Mouse (Mus musculus): ENCODE measurements around the gene Psmg4. TPM values are rescaled to one million over a fixed set of nuclear protein-coding genes. Genes with fewer than 3 reads are reported as not detected.

The Psmg4 gene
- polyA plus RNA-seq, 1 experiment from 2014 or later = 101 TPM

- Histone ChIP-seq H3K36me3 (replicated peaks; ENCODE audit: control insufficient read depth, insufficient read depth, low read depth, low read length) (no peaks in the 10 kb centered on the region), H3K9ac (replicated peaks; ENCODE audit: low read length) (peak overlapping the region; percentile 55), H3K4me3 (ENCODE audit: low read depth, low read length) (peak overlapping the region; percentile 18), H3K4me1 (ENCODE audit: control insufficient read depth, insufficient read depth, low read length) (no peaks in the 10 kb centered on the region), H3K27ac (replicated peaks; ENCODE audit: low read depth, low read length) (peak overlapping the region; percentile 75), H3K27me3 (ENCODE audit: control insufficient read depth, insufficient read depth, low read length) (no peaks in the 10 kb centered on the region), H3K9me3 (replicated peaks; ENCODE audit: control insufficient read depth, low read length) (no peaks in the 10 kb centered on the region), H3K4me2 (ENCODE audit: low read depth, low read length) (peak overlapping the region; percentile 32)
- ATAC-seq (replicated peaks; ENCODE audit: insufficient number of reproducible peaks, low FRiP score, low TSS enrichment, low read depth) = no peak
- DNase-seq (ENCODE audit: low spot score) = peak; percentile 68
- WGBS = 8% methylated on average over 15 of the region's 15 CpGs
Measured at GRCm38 (mm10) chr13:34133326-34134071, 29.3 kb upstream of the Psmg4 start.

- DNase-seq (ENCODE audit: low spot score) (no peak), ATAC-seq (replicated peaks; ENCODE audit: insufficient number of reproducible peaks, low FRiP score, low TSS enrichment, low read depth) (no peak)
- no peaks in the 10 kb centered on the region for H3K27me3 ChIP-seq (ENCODE audit: control insufficient read depth, insufficient read depth, low read length)
- no peaks in the 10 kb centered on the region for H3K9me3 ChIP-seq (replicated peaks; ENCODE audit: control insufficient read depth, low read length)
- H3K4me3 ChIP-seq (ENCODE audit: low read depth, low read length) = no peak overlapping the region
- WGBS = 59% methylated on average over 7 of the region's 7 CpGs
- H3K4me1 ChIP-seq (ENCODE audit: control insufficient read depth, insufficient read depth, low read length) = no peaks in the 10 kb centered on the region
- peak overlapping the region; percentile 75 for H3K27ac ChIP-seq (replicated peaks; ENCODE audit: low read depth, low read length)
- no peak overlapping the region; the same call in 1 of the 2 replicates for H3K4me2 ChIP-seq (ENCODE audit: low read depth, low read length)
- no peaks in the 10 kb centered on the region for H3K36me3 ChIP-seq (replicated peaks; ENCODE audit: control insufficient read depth, insufficient read depth, low read depth, low read length)
- no peak overlapping the region for H3K9ac ChIP-seq (replicated peaks; ENCODE audit: low read length)
Measured at GRCm38 (mm10) chr13:34134276-34134675, 28.5 kb upstream of the Psmg4 start.

- Histone ChIP-seq H3K36me3 (replicated peaks; ENCODE audit: control insufficient read depth, insufficient read depth, low read depth, low read length) (no peaks in the 10 kb centered on the region), H3K4me3 (ENCODE audit: low read depth, low read length) (no peak overlapping the region), H3K4me2 (ENCODE audit: low read depth, low read length) (no peak overlapping the region), H3K4me1 (ENCODE audit: control insufficient read depth, insufficient read depth, low read length) (no peaks in the 10 kb centered on the region), H3K27ac (replicated peaks; ENCODE audit: low read depth, low read length) (no peak overlapping the region), H3K9me3 (replicated peaks; ENCODE audit: control insufficient read depth, low read length) (no peaks in the 10 kb centered on the region), H3K9ac (replicated peaks; ENCODE audit: low read length) (no peak overlapping the region), H3K27me3 (ENCODE audit: control insufficient read depth, insufficient read depth, low read length) (no peaks in the 10 kb centered on the region)
- DNase-seq (ENCODE audit: low spot score) = no peak
- no peak for ATAC-seq (replicated peaks; ENCODE audit: insufficient number of reproducible peaks, low FRiP score, low TSS enrichment, low read depth)
- 63% methylated on average over 7 of the region's 7 CpGs for WGBS
Measured at GRCm38 (mm10) chr13:34136605-34137004, 26.2 kb upstream of the Psmg4 start.

GRCm38 (mm10) chr13:34143389-34143788 is 19.4 kb upstream of the Psmg4 start:
- H3K4me2 ChIP-seq (ENCODE audit: low read depth, low read length) = no peak overlapping the region
- no peaks in the 10 kb centered on the region for H3K36me3 ChIP-seq (replicated peaks; ENCODE audit: control insufficient read depth, insufficient read depth, low read depth, low read length)
- no peaks in the 10 kb centered on the region for H3K4me1 ChIP-seq (ENCODE audit: control insufficient read depth, insufficient read depth, low read length)
- no peak overlapping the region for H3K4me3 ChIP-seq (ENCODE audit: low read depth, low read length)
- no peak for ATAC-seq (replicated peaks; ENCODE audit: insufficient number of reproducible peaks, low FRiP score, low TSS enrichment, low read depth)
- H3K9ac ChIP-seq (replicated peaks; ENCODE audit: low read length) = no peak overlapping the region
- no peak for DNase-seq (ENCODE audit: low spot score)
- WGBS = 50% methylated on average over 5 of the region's 5 CpGs
- H3K27ac ChIP-seq (replicated peaks; ENCODE audit: low read depth, low read length) = no peak overlapping the region
- no peaks in the 10 kb centered on the region for H3K27me3 ChIP-seq (ENCODE audit: control insufficient read depth, insufficient read depth, low read length)
- H3K9me3 ChIP-seq (replicated peaks; ENCODE audit: control insufficient read depth, low read length) = no peaks in the 10 kb centered on the region

GRCm38 (mm10) chr13:34146916-34147315 is 15.8 kb upstream of the Psmg4 start:
- ATAC-seq (replicated peaks; ENCODE audit: insufficient number of reproducible peaks, low FRiP score, low TSS enrichment, low read depth) (no peak), DNase-seq (ENCODE audit: low spot score) (no peak)
- 57% methylated on average over 3 of the region's 3 CpGs for WGBS
- H3K27me3 ChIP-seq (ENCODE audit: control insufficient read depth, insufficient read depth, low read length) = no peaks in the 10 kb centered on the region
- no peak overlapping the region for H3K27ac ChIP-seq (replicated peaks; ENCODE audit: low read depth, low read length)
- H3K36me3 ChIP-seq (replicated peaks; ENCODE audit: control insufficient read depth, insufficient read depth, low read depth, low read length) = no peaks in the 10 kb centered on the region
- H3K4me3 ChIP-seq (ENCODE audit: low read depth, low read length) = no peak overlapping the region
- no peak overlapping the region for H3K9ac ChIP-seq (replicated peaks; ENCODE audit: low read length)
- H3K9me3 ChIP-seq (replicated peaks; ENCODE audit: control insufficient read depth, low read length) = no peaks in the 10 kb centered on the region
- H3K4me1 ChIP-seq (ENCODE audit: control insufficient read depth, insufficient read depth, low read length) = no peaks in the 10 kb centered on the region
- H3K4me2 ChIP-seq (ENCODE audit: low read depth, low read length) = no peak overlapping the region

GRCm38 (mm10) chr13:34148181-34148580 is 14.6 kb upstream of the Psmg4 start:
- no peak for DNase-seq (ENCODE audit: low spot score)
- H3K27ac ChIP-seq (replicated peaks; ENCODE audit: low read depth, low read length) = peak overlapping the region; percentile 85; the same call in 1 of the 2 replicates
- no peaks in the 10 kb centered on the region for H3K27me3 ChIP-seq (ENCODE audit: control insufficient read depth, insufficient read depth, low read length)
- no peak overlapping the region for H3K4me3 ChIP-seq (ENCODE audit: low read depth, low read length)
- no peaks in the 10 kb centered on the region for H3K36me3 ChIP-seq (replicated peaks; ENCODE audit: control insufficient read depth, insufficient read depth, low read depth, low read length)
- no peak for ATAC-seq (replicated peaks; ENCODE audit: insufficient number of reproducible peaks, low FRiP score, low TSS enrichment, low read depth)
- H3K4me1 ChIP-seq (ENCODE audit: control insufficient read depth, insufficient read depth, low read length) = no peaks in the 10 kb centered on the region
- no peaks in the 10 kb centered on the region for H3K9me3 ChIP-seq (replicated peaks; ENCODE audit: control insufficient read depth, low read length)
- no peak overlapping the region for H3K4me2 ChIP-seq (ENCODE audit: low read depth, low read length)
- WGBS = 64% methylated on average over 3 of the region's 3 CpGs
- no peak overlapping the region for H3K9ac ChIP-seq (replicated peaks; ENCODE audit: low read length)

GRCm38 (mm10) chr13:34148767-34149392 is 13.9 kb upstream of the Psmg4 start:
- Histone ChIP-seq H3K4me3 (ENCODE audit: low read depth, low read length) (peak overlapping the region; percentile 34), H3K27ac (replicated peaks; ENCODE audit: low read depth, low read length) (peak overlapping the region; percentile 85), H3K4me2 (ENCODE audit: low read depth, low read length) (peak overlapping the region; percentile 46), H3K4me1 (ENCODE audit: control insufficient read depth, insufficient read depth, low read length) (no peaks in the 10 kb centered on the region), H3K9me3 (replicated peaks; ENCODE audit: control insufficient read depth, low read length) (no peaks in the 10 kb centered on the region), H3K36me3 (replicated peaks; ENCODE audit: control insufficient read depth, insufficient read depth, low read depth, low read length) (no peaks in the 10 kb centered on the region), H3K9ac (replicated peaks; ENCODE audit: low read length) (peak overlapping the region; percentile 48), H3K27me3 (ENCODE audit: control insufficient read depth, insufficient read depth, low read length) (no peaks in the 10 kb centered on the region)
- peak; percentile 83 for DNase-seq (ENCODE audit: low spot score)
- ATAC-seq (replicated peaks; ENCODE audit: insufficient number of reproducible peaks, low FRiP score, low TSS enrichment, low read depth) = peak; percentile 78
- WGBS = 2% methylated on average over 23 of the region's 23 CpGs
